Mouse (Mus musculus): ENCODE data around the gene Stx3.

DNA sequence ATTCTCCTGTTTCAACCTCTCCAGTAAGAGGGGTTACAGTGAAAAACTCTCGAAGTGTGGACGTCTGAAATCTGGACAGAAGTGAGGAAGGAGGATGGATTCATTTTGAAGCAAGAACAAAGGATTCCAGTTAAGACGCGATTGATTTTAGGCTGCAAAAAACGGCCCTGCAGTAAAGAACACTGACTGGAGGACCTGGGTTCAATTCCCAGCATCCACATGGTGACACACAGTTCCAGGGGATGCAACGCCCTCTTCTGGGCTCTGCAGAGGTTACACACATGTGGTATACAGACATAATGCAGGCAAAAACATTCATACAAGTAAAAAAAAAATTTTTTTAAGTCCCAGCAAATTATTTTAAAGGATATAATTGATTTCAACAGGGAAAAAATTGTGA lies 1.0 kb upstream of the Stx3 start:
- TF ChIP-seq CTCF (IDR thresholded peaks at IDR 0.05) (peak; percentile 35), EP300 (IDR thresholded peaks at IDR 0.05) (no peak)
